In the genomic region with DNA sequence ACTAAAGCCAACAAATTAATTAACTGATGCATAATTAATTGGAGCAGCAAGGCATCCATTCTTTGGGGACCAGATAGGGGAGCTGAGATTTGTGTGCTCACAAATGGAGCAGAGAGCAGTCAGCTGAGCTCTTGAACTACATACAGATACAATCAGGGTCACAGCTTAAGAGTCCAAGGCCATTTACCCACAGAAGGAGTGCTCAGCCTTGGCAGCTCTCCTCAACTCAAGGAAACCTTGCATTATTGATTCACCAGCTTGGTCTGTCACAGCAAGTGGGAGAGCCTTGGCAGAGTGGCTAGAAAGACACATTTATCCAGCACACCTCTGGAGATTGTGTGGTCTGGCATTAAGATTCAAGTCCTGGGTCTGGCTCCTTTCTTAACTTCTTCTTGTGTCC, we compare ENCODE assay signal across 16 mouse cellular contexts.
"Had no signal": no experiment of that assay in that cellular context is flagged by ENCODE, and none has a peak within 500 bp of the region (broad histone marks: within the 10 kb centered on the region; RNA-seq: fewer than 3 reads in every experiment).

No protein-coding gene starts in this region.

- DNase-seq: kidney, adult 8-10 months; kidney, postnatal 36 days; layer of hippocampus, adult 9-11 months; liver; liver, embryonic 13.5 days; liver, postnatal 0 days; lung, postnatal 14 days; thymus, postnatal 36 days had no signal

- H3K4me2 ChIP-seq: limb, embryonic 12.5 days; liver, embryonic 13.5 days; lung, embryonic 15.5 days; midbrain, embryonic 15.5 days; neural tube, embryonic 13.5 days; stomach, embryonic 15.5 days had no signal

- H3K4me1 ChIP-seq: limb, embryonic 12.5 days; liver, embryonic 13.5 days; lung, embryonic 15.5 days; midbrain, embryonic 15.5 days; stomach, embryonic 15.5 days had no signal

- H3K9me3 ChIP-seq: limb, embryonic 12.5 days; liver, embryonic 13.5 days; lung, embryonic 15.5 days; midbrain, embryonic 15.5 days; neural tube, embryonic 13.5 days; stomach, embryonic 15.5 days had no signal

- H3K27ac ChIP-seq: kidney, postnatal 0 days; limb, embryonic 12.5 days; liver, embryonic 13.5 days; lung, embryonic 15.5 days; macrophage; midbrain, embryonic 15.5 days; neural tube, embryonic 13.5 days; stomach, embryonic 15.5 days had no signal

- H3K4me3 ChIP-seq: limb, embryonic 12.5 days; liver, embryonic 13.5 days; lung, embryonic 15.5 days; midbrain, embryonic 15.5 days; neural tube, embryonic 13.5 days; stomach, embryonic 15.5 days had no signal

- H3K9ac ChIP-seq: limb, embryonic 12.5 days; liver, embryonic 13.5 days; liver, postnatal 0 days; lung, embryonic 15.5 days; midbrain, embryonic 15.5 days; neural tube, embryonic 13.5 days; stomach, embryonic 15.5 days had no signal

- H3K36me3 ChIP-seq: limb, embryonic 12.5 days; liver, embryonic 13.5 days; lung, embryonic 15.5 days; midbrain, embryonic 15.5 days; neural tube, embryonic 13.5 days; stomach, embryonic 15.5 days had no signal

- H3K27me3 ChIP-seq: limb, embryonic 12.5 days; liver, embryonic 13.5 days; lung, embryonic 15.5 days; midbrain, embryonic 15.5 days; neural tube, embryonic 13.5 days; stomach, embryonic 15.5 days had no signal

- ATAC-seq: intestine, postnatal 0 days; liver, postnatal 0 days; midbrain, embryonic 15.5 days had no signal
